Mouse (Mus musculus) heart, adult 2 months (tissue): ENCODE results near the gene Crhr2.
A peak's percentile ranks its signal among the peaks of the same experiment; 100 is the strongest.

Source experiments
- CTCF ChIP-seq: fragments of 200-600 bp; IDR thresholded peaks from 2 replicates; pipeline ENCODE4 v1.8.1; 2022; ENCODE audit warnings: antibody characterized with exemption, mild to moderate bottlenecking, moderate library complexity
- EP300 ChIP-seq: fragments of 200-500 bp; IDR thresholded peaks from 2 replicates; pipeline ENCODE4 v1.6.1; 2011; ENCODE audit warnings: low read depth, low read length, control low read depth; ENCODE audit not compliant: insufficient read depth
- POLR2A ChIP-seq: fragments of 200-500 bp; IDR thresholded peaks from 2 replicates; pipeline ENCODE4 v1.6.1; 2011; ENCODE audit warnings: mild to moderate bottlenecking, low read depth, low read length, control low read depth; ENCODE audit not compliant: insufficient read depth

DNA sequence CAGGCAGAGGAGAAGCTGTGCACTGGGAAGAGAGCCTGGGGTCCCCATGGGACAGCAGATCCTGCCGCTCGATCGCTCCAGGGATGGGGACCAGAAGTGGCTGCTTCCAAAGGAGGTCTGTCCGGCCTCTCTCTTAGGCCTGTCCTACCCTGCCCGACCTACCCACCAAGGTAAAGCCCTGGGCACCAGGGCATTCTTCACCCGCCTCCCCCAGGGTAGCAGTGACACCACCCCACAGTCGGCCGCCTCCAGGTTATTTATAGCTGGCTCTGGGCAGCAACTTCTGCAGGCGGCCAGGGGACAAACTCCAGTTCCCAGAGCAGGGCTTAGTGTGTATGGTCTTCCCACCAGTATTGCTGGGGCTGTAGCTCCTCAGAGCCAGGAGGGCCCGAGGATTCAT is at the start of gene Crhr2:
- TF ChIP-seq CTCF = no peak
- peak; percentile 8; the same call in 1 of the 2 replicates for TF ChIP-seq POLR2A
- no peak for TF ChIP-seq EP300
